Mouse (Mus musculus) kidney, postnatal 0 days (tissue): ENCODE measurements around the gene Glce. TPM values are rescaled to one million over a fixed set of nuclear protein-coding genes. Genes with fewer than 3 reads are reported as not detected.

Experiments used
- ATAC-seq: fragments of 200-750 bp; cut with Nextera tagmentation; replicated peaks from 2 replicates; pipeline ENCODE4 v1.8.0; 2017; ENCODE audit warnings: low read depth, moderate number of reproducible peaks, moderate TSS enrichment, moderate library complexity; ENCODE audit not compliant: low FRiP score
- DNase-seq: peaks from one replicate; pipeline ENCODE4 v3.0.0-alpha.2; 2016; ENCODE audit warnings: low spot score
- H3K27ac ChIP-seq: fragments of 300-500 bp; sonication (generic); 2 replicates; pipeline ENCODE4 v1.5.1; 2014; ENCODE audit warnings: mild to moderate bottlenecking
- H3K27me3 ChIP-seq: fragments of 300-500 bp; sonication (generic); 2 replicates; pipeline ENCODE4 v1.6.1; 2014; ENCODE audit warnings: low read length, mixed read lengths; ENCODE audit not compliant: insufficient read depth
- H3K36me3 ChIP-seq: fragments of 300-500 bp; sonication (generic); 2 replicates; pipeline ENCODE4 v1.6.1; 2014; ENCODE audit warnings: low read length, mixed read lengths; ENCODE audit not compliant: insufficient read depth
- H3K4me1 ChIP-seq: fragments of 300-500 bp; sonication (generic); replicated peaks from 2 replicates; pipeline ENCODE4 v1.6.1; 2014; ENCODE audit warnings: antibody characterized with exemption, low read length, mixed read lengths; ENCODE audit not compliant: insufficient read depth
- H3K4me2 ChIP-seq: fragments of 300-500 bp; sonication (generic); 2 replicates; pipeline ENCODE4 v1.6.1; 2014; ENCODE audit warnings: mild to moderate bottlenecking, low read length, moderate library complexity, mixed read lengths
- H3K4me3 ChIP-seq: fragments of 300-500 bp; sonication (generic); replicated peaks from 2 replicates; pipeline ENCODE4 v1.5.1; 2014; ENCODE audit warnings: low read depth, low read length
- H3K9ac ChIP-seq: fragments of 300-500 bp; sonication (generic); 2 replicates; pipeline ENCODE4 v1.6.1; 2014; ENCODE audit warnings: low read depth, low read length
- H3K9me3 ChIP-seq: fragments of 300-500 bp; sonication (generic); replicated peaks from 2 replicates; pipeline ENCODE4 v1.6.1; 2016; ENCODE audit warnings: low read length, inconsistent platforms, mixed read lengths
- CTCF ChIP-seq: IDR thresholded peaks from 2 replicates; pipeline ENCODE4 v1.5.1; 2016; ENCODE audit warnings: antibody characterized with exemption, low read depth, mild to moderate bottlenecking, moderate library complexity
- WGBS: fragments of 180-500 bp; shearing (Covaris S2); extraction: QIAGEN DNeasy Blood & Tissue Kit; methylation state at CpG from one replicate; pipeline ENCODE4 v1.1.7; 2014; 5-methylcytosine and 5-hydroxymethylcytosine counted together
- microRNA-seq: library from miRNA; unstranded; fragments of <30 nt; microRNA quantifications from one replicate; pipeline ENCODE4, GENCODE M21; 2016
- polyA plus RNA-seq: library from polyadenylated mRNA; unstranded; fragments of >200 nt; fragmentation: Nextera tagmentation; extraction: Ambion mirVana; gene quantifications from 2 replicates; pipeline ENCODE4 v1.2.1, GENCODE M21; 2015

Gene Glce
- polyA plus RNA-seq, 1 experiment from 2014 or later: 14.4 TPM

- Histone ChIP-seq H3K27ac (peak overlapping the region; percentile 62), H3K9ac (no peak overlapping the region), H3K4me1 (peaks cover 15% of the 10 kb centered on the region), H3K4me2 (no peak overlapping the region), H3K27me3 (no peaks in the 10 kb centered on the region), H3K36me3 (no peaks in the 10 kb centered on the region), H3K9me3 (no peaks in the 10 kb centered on the region), H3K4me3 (no peak overlapping the region)
- DNase-seq: no peak
- 68% methylated on average over 14 of the region's 14 CpGs for WGBS
- ATAC-seq: no peak; the same call in 1 of the 2 replicates
- TF ChIP-seq CTCF: no peak
Measured at GRCm38 (mm10) chr9:62018229-62019093, 104.0 kb downstream of the Glce start.

- DNase-seq (no peak), ATAC-seq (no peak)
- no peak for TF ChIP-seq CTCF
- Histone ChIP-seq H3K27ac (peak overlapping the region; percentile 62), H3K27me3 (no peaks in the 10 kb centered on the region), H3K4me3 (no peak overlapping the region), H3K36me3 (no peaks in the 10 kb centered on the region), H3K4me2 (no peak overlapping the region), H3K4me1 (peaks cover 12% of the 10 kb centered on the region), H3K9me3 (no peaks in the 10 kb centered on the region), H3K9ac (no peak overlapping the region)
- 70% methylated on average over 6 of the region's 6 CpGs for WGBS
Measured at GRCm38 (mm10) chr9:62017329-62017728, 105.1 kb downstream of the Glce start.

DNA sequence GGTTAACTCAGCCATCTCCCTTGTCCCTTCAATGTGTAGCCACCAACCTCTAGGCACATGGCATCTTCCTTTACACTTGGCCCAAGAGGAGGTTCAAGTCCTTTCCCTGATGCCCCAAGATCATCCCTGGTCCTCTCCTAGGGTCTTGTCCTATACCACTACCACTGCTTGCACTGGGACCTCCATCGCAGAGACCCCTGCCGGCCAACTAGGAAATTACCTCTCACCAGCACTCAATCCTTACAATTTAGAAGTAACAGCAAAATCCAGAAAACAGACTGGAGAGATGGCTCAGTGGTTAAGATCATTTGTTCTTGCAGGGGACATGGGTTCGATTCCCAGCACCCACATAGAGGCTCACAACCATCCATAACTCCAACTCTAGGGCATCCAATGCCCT is 107.0 kb downstream of the Glce start:
- Histone ChIP-seq H3K9ac (no peak overlapping the region), H3K4me2 (no peak overlapping the region), H3K9me3 (no peaks in the 10 kb centered on the region), H3K4me1 (no peaks in the 10 kb centered on the region), H3K4me3 (no peak overlapping the region), H3K27me3 (no peaks in the 10 kb centered on the region), H3K27ac (no peak overlapping the region), H3K36me3 (no peaks in the 10 kb centered on the region)
- no peak for ATAC-seq
- TF ChIP-seq CTCF: peak; percentile 39; the same call in 1 of the 2 replicates
- no peak for DNase-seq
- 62% methylated on average over 3 of the region's 3 CpGs for WGBS

GRCm38 (mm10) chr9:62013316-62014097 is 108.9 kb downstream of the Glce start:
- WGBS: 69% methylated on average over 12 of the region's 12 CpGs
- H3K9me3 ChIP-seq: no peaks in the 10 kb centered on the region
- no peaks in the 10 kb centered on the region for H3K4me1 ChIP-seq
- no peak overlapping the region for H3K9ac ChIP-seq
- H3K4me2 ChIP-seq: no peak overlapping the region
- no peaks in the 10 kb centered on the region for H3K27me3 ChIP-seq
- TF ChIP-seq CTCF: no peak
- ATAC-seq (no peak), DNase-seq (no peak)
- no peak overlapping the region for H3K27ac ChIP-seq
- no peaks in the 10 kb centered on the region for H3K36me3 ChIP-seq
- no peak overlapping the region for H3K4me3 ChIP-seq

GRCm38 (mm10) chr9:62008360-62008759 is 114.1 kb downstream of the Glce start:
- DNase-seq (peak; percentile 55), ATAC-seq (peak; percentile 85)
- no peaks in the 10 kb centered on the region for H3K36me3 ChIP-seq
- H3K9me3 ChIP-seq: no peaks in the 10 kb centered on the region
- H3K27ac ChIP-seq: peak overlapping the region; percentile 80
- 57% methylated on average over 5 of the region's 5 CpGs for WGBS
- H3K4me1 ChIP-seq: peaks cover 8% of the 10 kb centered on the region; the same call in 1 of the 2 replicates
- no peak overlapping the region for H3K4me3 ChIP-seq
- H3K9ac ChIP-seq: no peak overlapping the region
- TF ChIP-seq CTCF: no peak
- H3K4me2 ChIP-seq: no peak overlapping the region
- H3K27me3 ChIP-seq: no peaks in the 10 kb centered on the region

Small RNA genes within 50 kb of the gene (microRNA-seq; reads per million reads assigned to microRNA genes)
- 0.60 reads per million for gene Mir5133

Other genes with a start within 250 kb of the Glce start
- 1,461 and 1,709 TPM in 2 replicates for gene Rplp1, start 208.1 kb downstream of the Glce start, polyA plus RNA-seq
- 40.1 and 51.2 TPM in 2 replicates for gene Kif23, start 175.9 kb downstream of the Glce start, polyA plus RNA-seq
- 107 and 109 TPM in 2 replicates for gene Paqr5, start 95.8 kb downstream of the Glce start, polyA plus RNA-seq
- not detected in 2 replicates for gene Spesp1, start 159.6 kb upstream of the Glce start, polyA plus RNA-seq
- 139 and 166 TPM in 2 replicates for gene Anp32a, start 218.6 kb upstream of the Glce start, polyA plus RNA-seq